Mouse (Mus musculus) limb, embryonic 13.5 days (tissue): ENCODE measurements at regions not wholly inside any gene's neighbourhood (a gene's known extent, or its start where the extent isn't known, plus 50 kb on each side); places are given as distances from the start of the nearest gene placed in this dataset.

ENCODE experiments used
- ATAC-seq: fragments of 200-750 bp; cut with Nextera tagmentation; 2 replicates; pipeline ENCODE4 v1.8.0; 2017; ENCODE audit warnings: low read depth, moderate number of reproducible peaks, moderate TSS enrichment; ENCODE audit not compliant: low FRiP score
- H3K27ac ChIP-seq: fragments of 300-500 bp; sonication (generic); 2 replicates; pipeline ENCODE4 v1.5.1; 2015; ENCODE audit warnings: inconsistent platforms, mild to moderate bottlenecking, moderate library complexity
- H3K27me3 ChIP-seq: fragments of 300-500 bp; sonication (generic); 2 replicates; pipeline ENCODE4 v1.6.1; 2015; ENCODE audit warnings: mild to moderate bottlenecking, inconsistent platforms
- H3K36me3 ChIP-seq: fragments of 300-500 bp; sonication (generic); 2 replicates; pipeline ENCODE4 v1.6.1; 2015; ENCODE audit warnings: inconsistent platforms, mild to moderate bottlenecking, moderate library complexity
- H3K4me1 ChIP-seq: fragments of 300-500 bp; sonication (generic); 2 replicates; pipeline ENCODE4 v1.6.1; 2015; ENCODE audit warnings: inconsistent platforms
- H3K4me2 ChIP-seq: fragments of 300-500 bp; sonication (generic); replicated peaks from 2 replicates; pipeline ENCODE4 v1.6.1; 2015; ENCODE audit warnings: inconsistent platforms, mild to moderate bottlenecking, moderate library complexity
- H3K4me3 ChIP-seq: fragments of 300-500 bp; sonication (generic); 2 replicates; pipeline ENCODE4 v1.5.1; 2015; ENCODE audit warnings: moderate library complexity, mild to moderate bottlenecking, inconsistent platforms
- H3K9ac ChIP-seq: fragments of 300-500 bp; sonication (generic); 2 replicates; pipeline ENCODE4 v1.6.1; 2015; ENCODE audit warnings: mild to moderate bottlenecking, inconsistent platforms
- H3K9me3 ChIP-seq: fragments of 300-500 bp; sonication (generic); 2 replicates; pipeline ENCODE4 v1.6.1; 2016; ENCODE audit warnings: inconsistent platforms
- WGBS: fragments of 180-500 bp; shearing (Covaris S2); methylation state at CpG from one replicate; pipeline ENCODE4 v1.1.7; 2015; 5-methylcytosine and 5-hydroxymethylcytosine counted together

DNA sequence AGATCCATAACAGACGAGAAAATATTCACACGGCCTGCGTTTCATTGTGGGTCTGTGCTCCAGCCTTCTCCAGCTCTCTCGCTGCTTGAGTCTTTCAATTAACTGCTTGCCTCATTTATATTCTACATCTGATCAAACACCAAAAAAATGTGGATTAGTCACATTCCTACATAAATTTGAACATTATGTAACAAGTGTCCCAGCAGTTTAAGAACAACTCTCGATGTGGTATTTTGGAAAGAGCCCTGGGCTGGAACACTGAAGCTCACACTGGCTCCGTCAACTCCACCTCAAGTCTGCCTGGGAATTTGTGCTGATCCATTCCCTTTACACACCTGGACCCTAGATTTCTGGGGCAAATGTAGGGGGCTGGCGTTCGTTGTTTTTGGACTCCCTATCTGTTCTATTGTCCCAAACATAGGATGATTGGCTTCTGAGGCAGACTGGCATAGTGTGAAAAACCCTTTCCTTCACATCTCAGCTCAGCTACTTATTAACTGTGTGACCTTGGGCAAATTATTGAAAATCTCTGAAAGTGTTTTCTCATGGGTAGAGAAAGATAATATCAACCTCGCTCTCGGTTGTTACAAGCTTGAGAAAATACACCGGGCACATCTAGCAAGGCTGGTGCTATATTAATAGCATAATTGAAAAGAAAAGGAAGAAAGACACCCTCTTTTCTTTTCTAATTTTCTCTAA, 161.0 kb upstream of the Rfx3 start:
- H3K4me1 ChIP-seq: no peaks in the 10 kb centered on the region; the same call in 1 of the 2 replicates

DNA sequence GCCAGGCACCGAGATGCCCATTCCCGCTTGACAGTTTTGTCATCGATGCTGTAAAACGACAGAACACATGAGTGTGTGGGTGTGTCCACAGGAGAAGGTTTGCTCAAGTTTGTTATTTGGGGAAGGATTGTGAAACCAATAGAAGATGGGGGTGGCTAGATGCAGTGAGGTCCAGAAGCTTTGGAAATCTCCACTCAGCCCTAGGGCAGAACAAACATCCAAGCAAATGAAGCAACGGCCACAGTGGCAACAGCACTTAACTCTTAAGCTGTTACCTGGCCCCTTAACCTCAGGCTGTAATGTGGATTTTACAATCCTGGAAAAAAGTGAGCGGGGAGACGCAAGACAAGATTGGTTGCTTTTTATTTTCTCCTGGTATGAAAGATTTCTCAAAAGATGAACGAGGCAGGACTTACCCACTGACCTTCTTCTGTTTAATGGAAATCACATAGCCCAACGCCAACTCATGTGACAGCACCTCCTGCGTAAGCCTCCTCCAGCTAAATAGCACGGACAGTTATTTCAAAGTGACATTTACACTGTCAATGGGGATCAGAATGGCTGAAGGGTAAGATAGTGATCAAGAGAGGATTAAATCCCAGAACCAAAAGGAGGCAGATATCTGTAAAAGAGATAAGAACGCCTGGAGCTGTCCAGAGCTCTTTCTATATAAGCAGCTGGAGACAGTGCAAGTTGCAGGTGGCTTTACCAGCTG, 156.6 kb upstream of the Rfx3 start:
- ATAC-seq: no peak
- H3K4me1 ChIP-seq: no peaks in the 10 kb centered on the region
- WGBS: 74% methylated on average over 12 of the region's 12 CpGs

More for the DNA sequence above, 161.0 kb upstream of the Rfx3 start:
- no peaks in the 10 kb centered on the region for H3K9me3 ChIP-seq
- H3K4me2 ChIP-seq: no peak overlapping the region
- H3K4me3 ChIP-seq: no peak overlapping the region
- no peak overlapping the region for H3K9ac ChIP-seq
- H3K27me3 ChIP-seq: no peaks in the 10 kb centered on the region
- no peak overlapping the region for H3K27ac ChIP-seq
- 81% methylated on average over 11 of the region's 11 CpGs for WGBS
- no peaks in the 10 kb centered on the region for H3K36me3 ChIP-seq
- no peak for ATAC-seq

DNA sequence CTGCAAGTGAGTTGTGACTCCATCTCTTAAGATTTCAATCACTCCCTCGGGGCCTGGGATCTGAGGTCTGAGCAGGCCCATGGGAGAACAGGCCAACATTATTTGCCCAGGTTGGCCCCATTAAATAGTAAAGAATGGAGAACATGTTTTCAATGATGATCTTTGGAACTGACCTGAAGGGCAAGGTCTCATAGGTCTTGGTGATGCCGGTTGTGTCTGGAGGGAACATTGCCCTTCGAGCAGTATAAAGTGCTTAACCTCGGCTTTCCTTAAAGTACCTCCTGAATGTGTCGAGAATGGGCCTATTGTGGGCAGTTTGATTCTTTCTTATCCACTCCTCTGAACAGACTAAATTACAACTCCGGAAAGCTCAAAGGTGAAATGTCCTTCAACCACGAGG, 155.7 kb upstream of the Rfx3 start:
- no peaks in the 10 kb centered on the region for H3K36me3 ChIP-seq
- 0 out of 2 replicates have a peak, but pooled peaks cover 3% of the 10 kb centered on the region for H3K27me3 ChIP-seq
- H3K4me1 ChIP-seq: no peaks in the 10 kb centered on the region
- no peaks in the 10 kb centered on the region for H3K9me3 ChIP-seq
- H3K9ac ChIP-seq: no peak overlapping the region
- H3K4me3 ChIP-seq: no peak overlapping the region
- no peak overlapping the region for H3K4me2 ChIP-seq
- H3K27ac ChIP-seq: no peak overlapping the region
- WGBS: 86% methylated on average over 7 of the region's 7 CpGs
- ATAC-seq: no peak

More for the DNA sequence above, 156.6 kb upstream of the Rfx3 start:
- Histone ChIP-seq H3K27me3 (0 out of 2 replicates have a peak, but pooled peaks cover 3% of the 10 kb centered on the region), H3K9ac (no peak overlapping the region), H3K27ac (no peak overlapping the region), H3K36me3 (no peaks in the 10 kb centered on the region), H3K4me3 (no peak overlapping the region), H3K4me2 (no peak overlapping the region), H3K9me3 (no peaks in the 10 kb centered on the region)

DNA sequence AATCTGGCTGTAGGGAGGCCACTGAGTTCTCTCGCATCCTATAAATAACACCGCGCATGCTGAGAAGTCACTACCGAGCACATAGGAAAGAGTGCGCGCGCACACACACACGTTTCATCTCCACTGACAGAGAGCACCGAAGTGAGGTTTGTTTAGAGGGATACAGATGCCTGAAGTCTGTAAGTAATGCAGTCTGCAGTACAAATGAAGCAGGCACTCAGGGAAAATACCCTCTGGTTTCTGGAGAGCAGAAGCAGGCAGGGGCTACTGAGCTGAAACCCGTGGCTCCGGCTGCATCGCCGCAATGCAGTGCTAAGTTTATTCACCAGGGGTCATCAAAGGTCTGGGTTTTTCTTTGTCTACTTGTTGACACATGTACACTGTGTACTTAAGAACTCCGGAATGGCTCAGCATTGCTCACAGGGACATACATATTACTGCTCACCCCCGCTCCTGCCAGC, 155.0 kb upstream of the Rfx3 start:
- 43% methylated on average over 15 of the region's 15 CpGs for WGBS
- ATAC-seq: peak; percentile 86
- Histone ChIP-seq H3K36me3 (no peaks in the 10 kb centered on the region), H3K9ac (no peak overlapping the region), H3K27me3 (0 out of 2 replicates have a peak, but pooled peaks cover 3% of the 10 kb centered on the region), H3K4me2 (peak overlapping the region; percentile 44), H3K9me3 (no peaks in the 10 kb centered on the region), H3K4me1 (no peaks in the 10 kb centered on the region), H3K27ac (no peak overlapping the region), H3K4me3 (peak overlapping the region; percentile 25)

DNA sequence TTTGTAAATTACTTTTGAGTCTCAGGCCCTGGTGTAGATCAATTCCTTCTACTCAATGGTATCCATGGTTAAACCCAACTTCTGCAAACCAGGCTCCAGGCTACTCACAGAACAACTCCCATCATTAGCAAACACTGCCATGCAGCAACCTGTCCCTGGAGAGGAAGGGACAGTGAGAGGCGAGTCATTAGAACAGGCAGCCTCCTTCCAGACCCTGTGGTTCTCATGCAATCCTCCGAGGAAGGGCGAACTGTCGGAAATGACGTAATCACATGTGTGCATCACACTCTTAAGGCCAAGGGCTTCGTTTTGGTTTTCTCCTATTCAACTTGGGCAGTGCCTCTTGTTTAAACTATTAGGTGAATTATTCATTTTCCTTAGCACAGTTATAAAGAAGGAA, 152.2 kb upstream of the Rfx3 start:
- Histone ChIP-seq H3K4me1 (no peaks in the 10 kb centered on the region), H3K27ac (no peak overlapping the region), H3K27me3 (0 out of 2 replicates have a peak, but pooled peaks cover 3% of the 10 kb centered on the region), H3K4me3 (no peak overlapping the region), H3K36me3 (no peaks in the 10 kb centered on the region), H3K9ac (no peak overlapping the region), H3K9me3 (peaks cover 2% of the 10 kb centered on the region; the same call in 1 of the 2 replicates), H3K4me2 (no peak overlapping the region)
- WGBS: 78% methylated on average over 6 of the region's 6 CpGs
- no peak for ATAC-seq

DNA sequence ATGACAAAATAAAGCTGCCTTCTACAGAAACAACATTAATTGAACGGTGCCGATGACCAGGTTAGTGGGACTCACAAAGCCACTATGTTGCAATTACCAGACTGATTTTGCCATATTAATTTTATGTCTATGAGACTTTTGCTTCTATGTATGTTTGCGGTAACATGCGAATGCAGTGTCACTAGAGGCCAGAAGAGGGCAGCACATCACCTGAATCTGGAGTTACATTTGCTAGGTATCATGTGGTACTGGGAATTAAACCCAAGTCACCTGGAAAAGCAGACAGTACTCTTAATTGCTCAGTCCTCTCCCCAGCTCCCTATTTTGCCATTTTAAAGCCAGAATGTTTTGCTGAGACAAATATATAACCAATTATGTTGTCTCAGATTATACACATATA, 149.6 kb upstream of the Rfx3 start:
- H3K9me3 ChIP-seq: peaks cover 2% of the 10 kb centered on the region; the same call in 1 of the 2 replicates
- 70% methylated on average over 4 of the region's 4 CpGs for WGBS
- no peak overlapping the region for H3K9ac ChIP-seq
- no peaks in the 10 kb centered on the region for H3K36me3 ChIP-seq
- no peak overlapping the region for H3K27ac ChIP-seq
- H3K27me3 ChIP-seq: 0 out of 2 replicates have a peak, but pooled peaks cover 3% of the 10 kb centered on the region
- ATAC-seq: no peak
- no peaks in the 10 kb centered on the region for H3K4me1 ChIP-seq
- no peak overlapping the region for H3K4me2 ChIP-seq
- H3K4me3 ChIP-seq: no peak overlapping the region

DNA sequence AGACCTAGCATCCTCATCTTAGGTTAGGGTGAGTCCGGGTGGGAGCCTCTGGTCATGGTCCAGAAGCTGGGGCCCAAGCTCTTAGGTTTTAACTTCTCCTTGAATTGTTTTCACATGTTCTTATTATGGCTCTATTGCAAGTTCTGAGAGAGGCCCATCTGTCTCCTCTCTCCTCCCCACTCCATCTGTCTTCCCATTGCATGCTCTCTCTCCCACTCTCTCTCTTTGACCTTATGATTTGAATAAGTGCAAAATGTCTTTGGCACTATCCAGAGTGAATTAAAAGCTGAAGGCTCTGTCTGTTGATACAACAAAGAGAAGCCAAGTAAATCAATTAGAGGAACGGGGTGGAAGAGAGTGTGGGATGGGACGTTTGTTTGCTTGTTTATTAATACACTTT, 146.2 kb upstream of the Rfx3 start:
- no peaks in the 10 kb centered on the region for H3K4me1 ChIP-seq
- H3K4me3 ChIP-seq: no peak overlapping the region
- WGBS: 85% methylated on average over 3 of the region's 3 CpGs
- no peak overlapping the region for H3K27ac ChIP-seq
- H3K36me3 ChIP-seq: no peaks in the 10 kb centered on the region
- H3K9ac ChIP-seq: no peak overlapping the region
- no peak overlapping the region for H3K4me2 ChIP-seq
- no peaks in the 10 kb centered on the region for H3K27me3 ChIP-seq
- ATAC-seq: no peak
- peaks cover 2% of the 10 kb centered on the region; the same call in 1 of the 2 replicates for H3K9me3 ChIP-seq

DNA sequence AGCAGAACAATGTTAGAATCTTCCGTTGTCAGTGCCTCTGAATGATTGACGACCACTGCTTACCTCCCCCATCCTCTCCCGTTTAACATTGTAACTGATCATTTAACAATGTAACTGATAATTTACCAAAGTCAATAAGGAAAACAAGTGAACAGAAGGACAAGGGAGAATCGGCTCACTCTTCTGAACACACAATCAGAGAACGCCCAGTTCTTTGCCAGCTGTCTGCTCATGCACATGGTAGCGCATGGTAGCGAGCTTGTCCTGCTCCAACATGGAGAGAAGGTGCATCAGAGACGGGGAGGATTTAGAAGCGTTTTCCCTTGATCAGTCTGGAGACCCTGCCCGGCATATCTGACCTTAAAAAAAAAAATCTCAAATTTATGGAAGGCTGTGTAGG, 126.6 kb upstream of the Rfx3 start:
- no peak overlapping the region for H3K4me2 ChIP-seq
- no peak overlapping the region for H3K9ac ChIP-seq
- WGBS: 86% methylated on average over 10 of the region's 10 CpGs
- H3K27me3 ChIP-seq: no peaks in the 10 kb centered on the region
- no peak overlapping the region for H3K4me3 ChIP-seq
- no peaks in the 10 kb centered on the region for H3K9me3 ChIP-seq
- no peaks in the 10 kb centered on the region for H3K36me3 ChIP-seq
- no peaks in the 10 kb centered on the region for H3K4me1 ChIP-seq
- no peak overlapping the region for H3K27ac ChIP-seq
- no peak for ATAC-seq

DNA sequence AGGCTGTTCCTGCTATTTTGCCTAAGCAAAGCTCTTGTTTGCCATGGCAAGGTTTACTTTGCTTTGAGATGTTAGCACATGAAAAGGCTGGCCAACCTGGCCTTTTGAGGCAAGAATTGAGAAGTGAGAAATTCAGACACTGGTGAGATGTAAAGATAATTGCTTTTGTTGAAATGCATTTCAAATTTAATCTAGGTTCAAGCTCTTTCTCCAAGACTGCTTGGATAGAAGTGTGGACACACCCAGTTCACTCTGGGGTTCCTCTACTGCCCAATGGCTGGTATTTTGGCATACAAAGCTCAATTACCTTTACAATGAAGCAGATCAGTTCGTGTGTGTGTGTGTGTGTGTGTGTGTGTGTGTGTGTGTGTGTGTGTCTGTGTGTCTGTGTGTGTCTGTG, 123.8 kb upstream of the Rfx3 start:
- no peak overlapping the region for H3K27ac ChIP-seq
- H3K4me2 ChIP-seq: no peak overlapping the region
- 36% methylated on average over 1 of the region's 1 CpGs for WGBS
- no peaks in the 10 kb centered on the region for H3K27me3 ChIP-seq
- H3K9ac ChIP-seq: no peak overlapping the region
- no peaks in the 10 kb centered on the region for H3K4me1 ChIP-seq
- no peaks in the 10 kb centered on the region for H3K9me3 ChIP-seq
- H3K4me3 ChIP-seq: no peak overlapping the region
- no peaks in the 10 kb centered on the region for H3K36me3 ChIP-seq
- ATAC-seq: no peak

DNA sequence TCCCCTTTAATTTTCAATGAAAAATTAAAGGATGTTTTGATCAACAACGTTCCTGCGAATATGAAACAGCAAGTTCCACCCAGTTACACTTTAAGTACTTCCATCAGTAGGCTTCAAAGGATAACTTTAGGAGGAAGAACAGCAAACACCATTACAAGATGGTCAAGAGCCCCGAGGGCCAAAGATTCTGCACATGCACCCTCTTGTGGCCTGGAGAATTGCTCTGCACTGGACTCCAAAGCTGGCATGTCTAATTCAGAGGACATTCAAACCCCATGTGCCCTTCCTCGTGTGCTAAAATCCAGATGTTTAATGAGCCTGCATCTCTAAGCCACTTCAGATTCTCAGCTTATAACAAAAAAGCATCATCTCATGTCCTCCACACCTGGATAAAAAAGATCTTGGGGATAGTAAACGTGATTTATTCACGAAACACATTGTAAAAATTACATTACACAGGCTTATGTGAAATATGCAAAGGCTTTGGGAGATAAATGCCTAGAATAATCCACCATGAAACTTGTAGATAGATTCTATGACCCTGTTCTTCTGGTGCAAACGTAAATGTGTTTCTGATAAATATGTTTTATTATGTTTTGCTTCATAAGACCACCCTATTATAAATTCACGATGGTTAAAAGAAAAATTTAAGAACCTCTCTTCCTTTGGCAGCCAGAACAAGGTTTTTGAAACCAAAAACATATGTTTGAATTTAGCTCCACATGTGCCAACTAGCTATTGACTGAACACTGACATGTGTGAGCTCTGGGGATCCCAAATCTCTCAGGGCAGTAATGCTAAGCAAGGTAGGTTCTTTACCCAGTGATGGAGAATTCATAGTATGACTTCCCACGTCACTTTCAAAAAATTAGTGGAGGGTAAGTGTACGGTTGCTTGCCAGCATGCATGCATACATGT, 100.6 kb upstream of the Rfx3 start:
- Histone ChIP-seq H3K9me3 (no peaks in the 10 kb centered on the region), H3K9ac (no peak overlapping the region), H3K36me3 (no peaks in the 10 kb centered on the region), H3K4me3 (no peak overlapping the region), H3K27ac (no peak overlapping the region), H3K4me2 (no peak overlapping the region), H3K4me1 (peaks cover 11% of the 10 kb centered on the region; the same call in 1 of the 2 replicates), H3K27me3 (0 out of 2 replicates have a peak, but pooled peaks cover 3% of the 10 kb centered on the region)
- peak; percentile 36; the same call in 1 of the 2 replicates for ATAC-seq
- WGBS: 39% methylated on average over 10 of the region's 10 CpGs

DNA sequence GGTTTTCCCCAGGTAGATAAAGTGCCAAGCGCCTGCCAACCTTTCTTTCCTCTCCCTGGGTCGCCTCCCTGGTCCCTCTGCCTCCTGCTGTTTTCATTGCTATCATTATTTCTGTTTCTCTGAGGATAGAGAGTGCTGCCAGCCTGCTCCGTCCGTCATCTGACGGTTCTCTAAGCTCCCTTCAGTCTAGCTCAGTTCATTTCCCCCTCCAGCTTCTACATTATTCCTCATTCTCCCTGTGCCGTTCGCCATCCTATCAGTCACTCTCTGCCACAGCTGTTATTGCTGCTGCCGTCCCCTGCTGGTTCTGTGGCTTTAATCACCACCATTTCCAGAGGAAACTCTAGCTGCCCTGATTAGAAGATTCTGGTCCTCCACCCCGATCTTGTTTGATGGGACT, 84.7 kb upstream of the Rfx3 start:
- H3K36me3 ChIP-seq: no peaks in the 10 kb centered on the region
- H3K4me2 ChIP-seq: 0 out of 2 replicates have a peak overlapping the region, but pooled peaks have one; percentile 21
- no peaks in the 10 kb centered on the region for H3K9me3 ChIP-seq
- no peak overlapping the region for H3K9ac ChIP-seq
- no peak for ATAC-seq
- WGBS: 13% methylated on average over 9 of the region's 9 CpGs
- H3K27me3 ChIP-seq: 0 out of 2 replicates have a peak, but pooled peaks cover 5% of the 10 kb centered on the region
- H3K27ac ChIP-seq: no peak overlapping the region
- no peak overlapping the region for H3K4me3 ChIP-seq
- 0 out of 2 replicates have a peak, but pooled peaks cover 7% of the 10 kb centered on the region for H3K4me1 ChIP-seq
